Mouse (Mus musculus): ENCODE measurements around the gene Myl6b.

GRCm38 (mm10) chr10:128495903-128496302, 2.6 kb downstream of the Myl6b start:
- TF ChIP-seq CTCF (IDR thresholded peaks at IDR 0.05; ENCODE audit: borderline replicate concordance, extremely low read depth, insufficient read depth, insufficient read length) (no peak), POLR2A (IDR thresholded peaks at IDR 0.05; ENCODE audit: borderline replicate concordance, extremely low read depth, insufficient read depth, insufficient read length, poor library complexity, severe bottlenecking) (no peak)
